Comparison of ENCODE assay signal across 8 mouse cellular contexts in the genomic region with DNA sequence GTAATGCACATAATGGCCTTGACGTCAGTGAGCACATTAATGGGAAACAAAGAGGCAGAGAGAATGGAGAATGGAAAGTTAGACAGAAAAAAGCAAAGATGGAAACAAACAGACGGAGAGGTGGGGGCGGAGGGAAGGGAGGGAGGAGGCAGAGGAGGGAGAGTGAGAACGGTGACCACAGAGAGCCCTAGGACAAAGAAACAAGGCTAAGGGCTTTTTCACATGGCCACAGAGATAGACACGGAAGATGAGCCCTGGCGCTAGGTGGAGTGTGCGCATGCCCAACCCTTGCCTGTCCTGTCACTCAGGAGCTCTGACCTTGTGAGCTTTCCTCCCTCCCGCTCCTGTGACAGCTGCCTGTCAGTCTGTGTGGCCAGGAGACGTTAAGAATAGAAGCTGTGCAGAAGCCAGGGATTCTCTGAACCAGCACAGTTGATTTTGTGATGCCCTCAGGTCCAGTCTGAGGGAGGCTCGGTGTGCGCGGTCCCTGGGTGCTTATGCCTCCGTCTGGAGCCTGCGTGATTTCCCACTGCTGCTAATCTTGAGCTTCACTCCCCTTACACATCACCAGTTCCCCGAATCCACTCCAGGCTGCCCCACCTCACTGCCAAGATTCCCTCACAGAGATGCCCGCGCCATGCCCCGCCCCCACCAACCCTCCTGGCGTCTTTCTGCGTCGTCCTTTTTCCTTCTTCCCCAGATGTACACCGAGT. TPM values are rescaled to one million over a fixed set of nuclear protein-coding genes. Genes with fewer than 3 reads are reported as not detected.
DNase-seq lines count a peak whose midpoint lies in the region; ATAC-seq and TF ChIP-seq lines count a peak whose summit lies in the region.

No protein-coding gene starts in this region.

- 0 out of 2 replicates have a peak, but pooled peaks cover 3% of the 10 kb centered on the region for H3K27me3 ChIP-seq in liver, postnatal 0 days (ENCODE audit: insufficient read depth, low read length)
- no peaks in the 10 kb centered on the region for H3K27me3 ChIP-seq in liver, embryonic 11.5 days (replicated peaks; ENCODE audit: control insufficient read depth, insufficient read depth, low read length)

- no peaks in the 10 kb centered on the region for H3K4me1 ChIP-seq in liver, postnatal 0 days (ENCODE audit: insufficient read depth)
- H3K4me1 ChIP-seq in liver, embryonic 11.5 days (replicated peaks; ENCODE audit: control insufficient read depth, insufficient read depth, low read length): no peaks in the 10 kb centered on the region

- no peak for TF ChIP-seq EP300 in liver, postnatal 0 days (IDR thresholded peaks at IDR 0.05; ENCODE audit: low read depth)

- H3K27ac ChIP-seq in liver, postnatal 0 days (ENCODE audit: low read depth): no peak overlapping the region
- no peak overlapping the region for H3K27ac ChIP-seq in liver, embryonic 11.5 days (ENCODE audit: low read depth, low read length)

- intact Hi-C loops in gastrocnemius, postnatal 36 days (cut with DNase I): no loop called here

- H3K4me2 ChIP-seq in liver, postnatal 0 days (ENCODE audit: low read depth, low read length): peak overlapping the region; percentile 32; the same call in 1 of the 2 replicates
- no peak overlapping the region for H3K4me2 ChIP-seq in liver, embryonic 11.5 days

- ATAC-seq in liver, postnatal 0 days: peak; percentile 69
- ATAC-seq in liver, embryonic 11.5 days (replicated peaks; ENCODE audit: low FRiP score): no peak
- ATAC-seq in inflammation-experienced regulatory T-cells, adult 6 months: peak; percentile 64

- H3K9me3 ChIP-seq in liver, postnatal 0 days (ENCODE audit: low read length): no peaks in the 10 kb centered on the region
- no peaks in the 10 kb centered on the region for H3K9me3 ChIP-seq in liver, embryonic 11.5 days (ENCODE audit: control insufficient read depth, low read length)

- no peak for TF ChIP-seq CTCF in liver, postnatal 0 days (IDR thresholded peaks at IDR 0.05; ENCODE audit: low read depth)

- H3K4me3 ChIP-seq in liver, postnatal 0 days (ENCODE audit: low read depth, low read length): no peak overlapping the region
- no peak overlapping the region for H3K4me3 ChIP-seq in liver, embryonic 11.5 days (ENCODE audit: low read depth, low read length)

- DNase-seq in liver, postnatal 0 days: peak; percentile 33
- no peak for DNase-seq in liver, embryonic 11.5 days (ENCODE audit: low spot score)
- DNase-seq in cerebellum, adult 8-10 months: peak; percentile 59
- peak; percentile 41 to 59 for DNase-seq in gastrocnemius, postnatal 36 days
- DNase-seq in right cerebral cortex, postnatal 25 days: peak; percentile 23
- no peak for DNase-seq in ovary, postnatal 14 days (ENCODE audit: low spot score)
- DNase-seq in ovary, postnatal 10 days (ENCODE audit: low spot score): no peak

- WGBS in liver, postnatal 0 days (ENCODE audit: insufficient replicate concordance): 58% methylated on average over 22 of the region's 22 CpGs
- 56% methylated on average over 22 of the region's 22 CpGs for WGBS in liver, embryonic 11.5 days

- H3K9ac ChIP-seq in liver, postnatal 0 days (replicated peaks): no peak overlapping the region
- H3K9ac ChIP-seq in liver, embryonic 11.5 days (ENCODE audit: low read depth, low read length): no peak overlapping the region

- H3K36me3 ChIP-seq in liver, postnatal 0 days (replicated peaks; ENCODE audit: insufficient read depth, low read length): no peaks in the 10 kb centered on the region
- no peaks in the 10 kb centered on the region for H3K36me3 ChIP-seq in liver, embryonic 11.5 days (ENCODE audit: control insufficient read depth, insufficient read depth, low read length)

RNA-seq across cellular contexts. Expression of a gene that starts 35.3 kb away (rescaled TPM):
- polyA plus RNA-seq in liver, postnatal 0 days (2015; fragmentation: Nextera tagmentation; extraction: Ambion mirVana): 0.12 and 0.13 TPM in 2 replicates
- 0.07 and 0.19 TPM in 2 replicates for polyA plus RNA-seq in liver, embryonic 11.5 days (2014; fragmentation: Nextera tagmentation; extraction: Ambion mirVana)
- under 1 TPM; 0.13 to 0.42 TPM for total RNA-seq in gastrocnemius, postnatal 36 days (2021)
- polyA plus RNA-seq in inflammation-experienced regulatory T-cells, adult 6 months (2017; shearing (Covaris generic)): not detected

Comparison
In these comparisons a context has a peak if more than half of its experiments do, and no peak if none do; other contexts are left out.
1. DNase-seq: peak in liver, postnatal 0 days (single experiment), cerebellum, adult 8-10 months (single experiment), gastrocnemius, postnatal 36 days (2 of 2) and right cerebral cortex, postnatal 25 days (single experiment); none in liver, embryonic 11.5 days (single experiment), ovary, postnatal 14 days (single experiment) and ovary, postnatal 10 days (single experiment).